Mouse (Mus musculus): ENCODE data around the gene Lsamp. TPM values are rescaled to one million over a fixed set of nuclear protein-coding genes. Genes with fewer than 3 reads are reported as not detected.

Lsamp gene
- polyA plus RNA-seq, 1 experiment: not detected

- no peak for TF ChIP-seq GATA1 (IDR thresholded peaks at IDR 0.05; ENCODE audit: low read length)
Measured at GRCm38 (mm10) chr16:41938258-41938657, 1954.1 kb downstream of the Lsamp start.

GRCm38 (mm10) chr16:41941591-41942315, 1957.6 kb downstream of the Lsamp start:
- no peak for TF ChIP-seq GATA1 (IDR thresholded peaks at IDR 0.05; ENCODE audit: low read length)

GRCm38 (mm10) chr16:41957811-41958210, 1973.7 kb downstream of the Lsamp start:
- TF ChIP-seq GATA1 (IDR thresholded peaks at IDR 0.05; ENCODE audit: low read length): no peak

GRCm38 (mm10) chr16:41965636-41966035, 1981.5 kb downstream of the Lsamp start:
- no peak for TF ChIP-seq GATA1 (IDR thresholded peaks at IDR 0.05; ENCODE audit: low read length)

- TF ChIP-seq GATA1 (IDR thresholded peaks at IDR 0.05; ENCODE audit: low read length): no peak
Measured at GRCm38 (mm10) chr16:41969215-41969614, 1985.1 kb downstream of the Lsamp start.

GRCm38 (mm10) chr16:41974866-41975719, 1990.9 kb downstream of the Lsamp start:
- TF ChIP-seq GATA1 (IDR thresholded peaks at IDR 0.05; ENCODE audit: low read length): no peak

GRCm38 (mm10) chr16:41976897-41977296, 1992.7 kb downstream of the Lsamp start:
- TF ChIP-seq GATA1 (IDR thresholded peaks at IDR 0.05; ENCODE audit: low read length): no peak

GRCm38 (mm10) chr16:41996956-41997355, 2012.8 kb downstream of the Lsamp start:
- TF ChIP-seq GATA1 (IDR thresholded peaks at IDR 0.05; ENCODE audit: low read length): no peak

- no peak for TF ChIP-seq GATA1 (IDR thresholded peaks at IDR 0.05; ENCODE audit: low read length)
Measured at GRCm38 (mm10) chr16:42002925-42003324, 2018.8 kb downstream of the Lsamp start.

GRCm38 (mm10) chr16:42004166-42004565, 2020.0 kb downstream of the Lsamp start:
- no peak for TF ChIP-seq GATA1 (IDR thresholded peaks at IDR 0.05; ENCODE audit: low read length)

- TF ChIP-seq GATA1 (IDR thresholded peaks at IDR 0.05; ENCODE audit: low read length): no peak
Measured at GRCm38 (mm10) chr16:42014937-42015336, 2030.8 kb downstream of the Lsamp start.

GRCm38 (mm10) chr16:42015443-42015842, 2031.3 kb downstream of the Lsamp start:
- TF ChIP-seq GATA1 (IDR thresholded peaks at IDR 0.05; ENCODE audit: low read length): no peak

- TF ChIP-seq GATA1 (IDR thresholded peaks at IDR 0.05; ENCODE audit: low read length): no peak
Measured at GRCm38 (mm10) chr16:42016791-42017643, 2032.9 kb downstream of the Lsamp start.

- TF ChIP-seq GATA1 (IDR thresholded peaks at IDR 0.05; ENCODE audit: low read length): no peak
Measured at GRCm38 (mm10) chr16:42022566-42022965, 2038.4 kb downstream of the Lsamp start.

- no peak for TF ChIP-seq GATA1 (IDR thresholded peaks at IDR 0.05; ENCODE audit: low read length)
Measured at GRCm38 (mm10) chr16:42032030-42032429, 2047.9 kb downstream of the Lsamp start.

- TF ChIP-seq GATA1 (IDR thresholded peaks at IDR 0.05; ENCODE audit: low read length): no peak
Measured at GRCm38 (mm10) chr16:42033449-42033848, 2049.3 kb downstream of the Lsamp start.
